Mouse (Mus musculus): Measurements from ENCODE around the gene Ctsd.
A peak's percentile ranks its signal among the peaks of the same experiment; 100 is the strongest.
"Not testable (repeated sequence)": the region's sequence is repeated elsewhere in the genome, so short reads cannot be mapped to it uniquely, and the experiment has no call there.

Gene Ctsd

GRCm38 (mm10) chr7:142373641-142374412 is 14.0 kb downstream of the Ctsd start, which contains the start of gene Ifitm10:
Gene Ifitm10, minus strand, starts transcription at chr7:142373753.
- no peak for DNase-seq

GRCm38 (mm10) chr7:142373039-142373438 is 14.8 kb downstream of the Ctsd start:
- no peak for DNase-seq

GRCm38 (mm10) chr7:142371768-142372661 is 15.8 kb downstream of the Ctsd start:
- peak; percentile 64 for DNase-seq

- peak; percentile 32 for DNase-seq
Observed at GRCm38 (mm10) chr7:142371398-142371767, 16.5 kb downstream of the Ctsd start.

GRCm38 (mm10) chr7:142370937-142371336 is 16.9 kb downstream of the Ctsd start:
- DNase-seq: no peak

GRCm38 (mm10) chr7:142369820-142370219 is 18.0 kb downstream of the Ctsd start:
- no peak for DNase-seq

GRCm38 (mm10) chr7:142368856-142369255 is 19.0 kb downstream of the Ctsd start:
- DNase-seq: no peak

- DNase-seq: no peak
Observed at GRCm38 (mm10) chr7:142363107-142363506, 24.7 kb downstream of the Ctsd start.

GRCm38 (mm10) chr7:142360743-142361142 is 27.1 kb downstream of the Ctsd start:
- no peak for DNase-seq

GRCm38 (mm10) chr7:142359129-142359528 is 28.7 kb downstream of the Ctsd start:
- DNase-seq: no peak

- DNase-seq: peak; percentile 42
Observed at GRCm38 (mm10) chr7:142357566-142357965, 30.3 kb downstream of the Ctsd start.

- peak; percentile 39 for DNase-seq
Observed at GRCm38 (mm10) chr7:142354661-142355233, 33.1 kb downstream of the Ctsd start.

GRCm38 (mm10) chr7:142353854-142354253 is 34.0 kb downstream of the Ctsd start:
- peak; percentile 84 for DNase-seq

- DNase-seq: no peak
Observed at GRCm38 (mm10) chr7:142351569-142351968, 36.3 kb downstream of the Ctsd start.

GRCm38 (mm10) chr7:142349308-142349961 is 38.4 kb downstream of the Ctsd start:
- DNase-seq: peak; percentile 47

GRCm38 (mm10) chr7:142347542-142347941 is 40.3 kb downstream of the Ctsd start:
- DNase-seq: no peak

GRCm38 (mm10) chr7:142342247-142342640 is 45.6 kb downstream of the Ctsd start:
- DNase-seq: no peak

- DNase-seq: peak; percentile 76
Observed at GRCm38 (mm10) chr7:142341564-142342246, 46.1 kb downstream of the Ctsd start.

GRCm38 (mm10) chr7:142340269-142340970 is 47.4 kb downstream of the Ctsd start:
- peak; percentile 76 for DNase-seq

GRCm38 (mm10) chr7:142335151-142335550 is 52.7 kb downstream of the Ctsd start:
- DNase-seq: no peak

GRCm38 (mm10) chr7:142334246-142334645 is 53.6 kb downstream of the Ctsd start:
- peak; percentile 93 for DNase-seq

GRCm38 (mm10) chr7:142332741-142333140 is 55.1 kb downstream of the Ctsd start:
- DNase-seq: not testable (repeated sequence)

All from thymus, postnatal 14 days (tissue).